Mouse (Mus musculus) CH12.LX (cell line): ENCODE results near the gene Nhej1. TPM values are rescaled to one million over a fixed set of nuclear protein-coding genes. Genes with fewer than 3 reads are reported as not detected.

ENCODE experiments used
- DNase-seq: peaks from one replicate; pipeline ENCODE4 v3.0.0-alpha.2; 2013; ENCODE audit errors: extremely low read depth
- H3K27ac ChIP-seq: 2 replicates; pipeline ENCODE4 v1.5.1; 2012; ENCODE audit warnings: low read depth, mild to moderate bottlenecking, control low read depth, moderate library complexity; ENCODE audit not compliant: insufficient read depth
- H3K27me3 ChIP-seq: replicated peaks from 2 replicates; pipeline ENCODE3; 2012; ENCODE audit warnings: inconsistent platforms
- H3K36me3 ChIP-seq, 2 experiments: replicated peaks in 1 of 2; 2 replicates each; pipeline versions ENCODE3 to v1.6.1; 2012; ENCODE audit warnings: inconsistent platforms in 1 of 2, low read length in 1 of 2, mild to moderate bottlenecking in 1 of 2, mixed read lengths in 1 of 2, moderate library complexity in 1 of 2; ENCODE audit not compliant: control insufficient read depth in 1 of 2, insufficient read depth in 1 of 2
- H3K4me1 ChIP-seq, 2 experiments: 2 replicates each; pipeline ENCODE4 v1.6.1; 2012; ENCODE audit warnings: inconsistent platforms in 1 of 2, moderate library complexity in 1 of 2; ENCODE audit not compliant: insufficient read depth in 2 of 2, control insufficient read depth in 1 of 2
- H3K4me2 ChIP-seq: 2 replicates; pipeline ENCODE4 v1.6.1; 2012; ENCODE audit warnings: low read depth, mild to moderate bottlenecking, control low read depth; ENCODE audit not compliant: poor library complexity, insufficient read depth, severe bottlenecking
- H3K4me3 ChIP-seq, 3 experiments: fragments of 150-350 bp in 1 of 3; sonication (generic) in 1 of 3; replicated peaks in 1 of 3; 2 replicates each; pipeline versions ENCODE3 to v1.5.1; 2011 to 2012; ENCODE audit warnings: low read depth in 2 of 3, low read length in 2 of 3, mild to moderate bottlenecking in 2 of 3, moderate library complexity in 2 of 3, control low read depth in 1 of 3, improper control_type of control experiment in 1 of 3, inconsistent platforms in 1 of 3, mixed read lengths in 1 of 3; ENCODE audit not compliant: poor library complexity in 1 of 3
- H3K79me2 ChIP-seq: replicated peaks from 2 replicates; pipeline ENCODE4 v1.6.1; 2012; ENCODE audit warnings: mild to moderate bottlenecking, moderate library complexity; ENCODE audit not compliant: control insufficient read depth, poor library complexity, insufficient read depth, severe bottlenecking; ENCODE audit errors: extremely low read depth
- H3K9ac ChIP-seq: 2 replicates; pipeline ENCODE4 v1.6.1; 2012; ENCODE audit warnings: low read depth, mild to moderate bottlenecking, control low read depth, moderate library complexity; ENCODE audit not compliant: insufficient read depth
- H3K9me3 ChIP-seq: replicated peaks from 2 replicates; pipeline ENCODE3; 2012; ENCODE audit warnings: low read length, inconsistent platforms, mixed read lengths
- CTCF ChIP-seq, 2 experiments: IDR thresholded peaks in 1 of 2; conservative IDR thresholded peaks in 1 of 2; 2 replicates each; pipeline ENCODE4 v1.5.1; 2011 to 2012; ENCODE audit warnings: low read depth in 2 of 2, low read length in 2 of 2, improper control_type of control experiment in 1 of 2, inconsistent platforms in 1 of 2, mild to moderate bottlenecking in 1 of 2, moderate library complexity in 1 of 2
- EP300 ChIP-seq: IDR thresholded peaks from 2 replicates; pipeline ENCODE4 v1.6.1; 2011; ENCODE audit warnings: low read length, improper control_type of control experiment
- ETS1 ChIP-seq: conservative IDR thresholded peaks from 2 replicates; pipeline ENCODE4 v1.6.1; 2012; ENCODE audit warnings: low read depth, mild to moderate bottlenecking, inconsistent platforms, low read length, improper control_type of control experiment, moderate library complexity
- GABPA ChIP-seq: IDR thresholded peaks from 2 replicates; pipeline ENCODE4 v1.6.1; 2012; ENCODE audit warnings: low read depth, low read length, improper control_type of control experiment, inconsistent platforms; ENCODE audit not compliant: insufficient replicate concordance
- HCFC1 ChIP-seq: IDR thresholded peaks from 2 replicates; pipeline ENCODE4 v1.6.1; 2012; ENCODE audit warnings: low read depth, mild to moderate bottlenecking, inconsistent platforms, low read length, improper control_type of control experiment
- JUN ChIP-seq: IDR thresholded peaks from 2 replicates; pipeline ENCODE4 v1.6.1; 2011; ENCODE audit warnings: low read depth, mild to moderate bottlenecking, low read length, improper control_type of control experiment, moderate library complexity; ENCODE audit not compliant: insufficient read depth
- KAT2A ChIP-seq: IDR thresholded peaks from 2 replicates; pipeline ENCODE4 v1.6.1; 2012; ENCODE audit warnings: low read length, improper control_type of control experiment, inconsistent platforms; ENCODE audit not compliant: insufficient replicate concordance
- MAFK ChIP-seq: IDR thresholded peaks from 2 replicates; pipeline ENCODE4 v1.6.1; 2011; ENCODE audit warnings: low read length, improper control_type of control experiment; ENCODE audit not compliant: insufficient replicate concordance
- MAX ChIP-seq: IDR thresholded peaks from 2 replicates; pipeline ENCODE4 v1.6.1; 2011; ENCODE audit warnings: low read length, improper control_type of control experiment
- MAZ ChIP-seq: IDR thresholded peaks from 2 replicates; pipeline ENCODE4 v1.6.1; 2012; ENCODE audit warnings: low read depth, mild to moderate bottlenecking, inconsistent platforms, low read length, improper control_type of control experiment, moderate library complexity
- MEF2A ChIP-seq: IDR thresholded peaks from 2 replicates; pipeline ENCODE4 v1.6.1; 2014; ENCODE audit warnings: low read depth, mild to moderate bottlenecking, inconsistent platforms, low read length, improper control_type of control experiment, borderline replicate concordance
- MXI1 ChIP-seq: IDR thresholded peaks from 2 replicates; pipeline ENCODE4 v1.6.1; 2011; ENCODE audit warnings: mild to moderate bottlenecking, low read depth, low read length, improper control_type of control experiment
- MYC ChIP-seq: IDR thresholded peaks from 2 replicates; pipeline ENCODE4 v1.6.1; 2011; ENCODE audit warnings: low read depth, mild to moderate bottlenecking, improper control_type of control experiment, low read length
- NELFE ChIP-seq: IDR thresholded peaks from 2 replicates; pipeline ENCODE4 v1.6.1; 2011; ENCODE audit warnings: low read depth, low read length, improper control_type of control experiment
- POLR2A ChIP-seq: IDR thresholded peaks from 2 replicates; pipeline ENCODE4 v1.6.1; 2011; ENCODE audit warnings: low read depth, mild to moderate bottlenecking, improper control_type of control experiment, low read length
- RAD21 ChIP-seq: IDR thresholded peaks from 2 replicates; pipeline ENCODE4 v1.6.1; 2011; ENCODE audit warnings: low read depth, mild to moderate bottlenecking, low read length, improper control_type of control experiment, moderate library complexity
- RCOR1 ChIP-seq: conservative IDR thresholded peaks from 2 replicates; pipeline ENCODE4 v1.6.1; 2012; ENCODE audit warnings: low read depth, mild to moderate bottlenecking, inconsistent platforms, low read length, improper control_type of control experiment
- SMC3 ChIP-seq: IDR thresholded peaks from 2 replicates; pipeline ENCODE4 v1.6.1; 2011; ENCODE audit warnings: low read depth, low read length, improper control_type of control experiment
- TBP ChIP-seq: conservative IDR thresholded peaks from 2 replicates; pipeline ENCODE4 v1.6.1; 2011; ENCODE audit warnings: low read depth, low read length, improper control_type of control experiment
- USF2 ChIP-seq: conservative IDR thresholded peaks from 2 replicates; pipeline ENCODE4 v1.6.1; 2011; ENCODE audit warnings: low read depth, low read length, improper control_type of control experiment
- ZC3H11A ChIP-seq: IDR thresholded peaks from 2 replicates; pipeline ENCODE4 v1.6.1; 2012; ENCODE audit warnings: low read depth, mild to moderate bottlenecking, inconsistent platforms, low read length, improper control_type of control experiment
- ZMIZ1 ChIP-seq: IDR thresholded peaks from 2 replicates; pipeline ENCODE4 v1.6.1; 2012; ENCODE audit warnings: low read depth, mild to moderate bottlenecking, inconsistent platforms, low read length, improper control_type of control experiment
- dilution Hi-C: fragments of 300-500 bp; cut with MboI; formaldehyde crosslinking; loops from 2 replicates; pipeline ENCODE4 v1.14.3; 2020; ENCODE audit warnings: low sequenced_read_pairs; ENCODE audit not compliant: extremely low pct_unique_long_range_greater_than_20kb, extremely low pct_ligation_motif_present
- in situ Hi-C: fragments of 300-500 bp; cut with MboI; formaldehyde crosslinking; loops from 3 replicates; pipeline ENCODE4 v1.14.3; 2019; ENCODE audit warnings: low sequenced_read_pairs, low pct_ligation_motif_present, low pct_unique_long_range_greater_than_20kb, mixed read lengths
- polyA plus RNA-seq: library from polyadenylated mRNA; unstranded; fragments of >175 nt; gene quantifications from 2 replicates; pipeline ENCODE4 v1.2.1, GENCODE M21; 2012; ENCODE audit warnings: low read depth; ENCODE audit not compliant: insufficient read length
- total RNA-seq, 2 experiments: library from RNA; depleted of rRNA; stranded (reverse); fragments of 300-350 nt in 1 of 2; fragments of >200 nt in 1 of 2; gene quantifications; 2 replicates each; pipeline ENCODE4 v1.2.3; 2012 to 2014

Nhej1 gene
- total and polyA plus RNA-seq, 3 experiments = 2.8 to 4.0 (median 3.7) TPM

DNA sequence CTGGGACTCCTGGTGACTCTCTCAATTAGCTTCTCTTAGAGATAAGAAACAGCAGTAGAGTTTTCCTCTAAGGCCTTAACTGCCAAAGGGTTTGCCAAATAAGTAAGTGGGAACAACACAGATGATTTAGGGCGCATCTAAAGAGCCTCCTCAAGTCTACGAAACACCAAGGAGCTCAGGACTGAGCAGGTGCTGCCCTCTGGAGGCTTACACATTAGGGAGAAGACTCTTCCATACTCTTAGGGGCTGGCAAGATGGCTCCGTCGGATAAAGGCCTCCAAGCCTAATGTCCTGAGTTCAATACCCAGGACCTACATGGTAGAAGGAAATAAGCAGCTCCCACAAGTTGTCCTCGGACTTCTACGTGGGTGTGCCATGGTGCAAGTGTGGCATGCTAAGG lies 151.4 kb downstream of the Nhej1 start:
- no peak overlapping the region for H3K4me2 ChIP-seq
- in situ Hi-C loops (no loop called here), dilution Hi-C loops (no loop called here)
- no peak overlapping the region for H3K9ac ChIP-seq
- TF ChIP-seq MAX = no peak
- TF ChIP-seq MAFK = no peak
- TF ChIP-seq RAD21 = peak; percentile 37
- TF ChIP-seq ZC3H11A = no peak
- no peak for TF ChIP-seq EP300
- TF ChIP-seq MXI1 = no peak
- no peak for TF ChIP-seq JUN
- no peak for TF ChIP-seq GABPA
- TF ChIP-seq CTCF (conservative IDR thresholded peaks at IDR 0.05 in 1 of 2, IDR thresholded peaks at IDR 0.05 in 1 of 2; ENCODE audit: low read depth in 2 of 2, low read length in 2 of 2) = peak in 1 of 2 experiments; percentile 53; a peak in 2 of 4 replicates
- no peak for TF ChIP-seq RCOR1
- no peak for TF ChIP-seq ETS1
- TF ChIP-seq MEF2A = no peak
- no peak for TF ChIP-seq HCFC1
- TF ChIP-seq SMC3 = peak; percentile 43
- no peak for TF ChIP-seq USF2
- no peak for TF ChIP-seq POLR2A
- TF ChIP-seq KAT2A = no peak
- H3K27me3 ChIP-seq = no peaks in the 10 kb centered on the region
- no peak for DNase-seq
- H3K79me2 ChIP-seq = no peaks in the 10 kb centered on the region
- no peak overlapping the region for H3K4me3 ChIP-seq
- H3K9me3 ChIP-seq = no peaks in the 10 kb centered on the region
- no peaks in the 10 kb centered on the region for H3K36me3 ChIP-seq
- H3K4me1 ChIP-seq = peaks cover 0 to 25% of the 10 kb centered on the region in 2 experiments; a peak in 2 of 4 replicates
- H3K27ac ChIP-seq = no peak overlapping the region

GRCm38 (mm10) chr1:74971353-74972050 lies 153.5 kb downstream of the Nhej1 start:
- dilution Hi-C loops = no loop called here
- in situ Hi-C loops = no loop called here

More at GRCm38 (mm10) chr1:74971353-74972050, 153.5 kb downstream of the Nhej1 start:
- H3K4me3 ChIP-seq = no peak overlapping the region
- no peaks in the 10 kb centered on the region for H3K36me3 ChIP-seq
- no peaks in the 10 kb centered on the region for H3K27me3 ChIP-seq
- no peaks in the 10 kb centered on the region for H3K9me3 ChIP-seq
- no peak for DNase-seq
- no peak overlapping the region for H3K4me2 ChIP-seq
- no peaks in the 10 kb centered on the region for H3K79me2 ChIP-seq
- H3K27ac ChIP-seq = no peak overlapping the region
- TF ChIP-seq NELFE (no peak), MYC (no peak), MAFK (no peak), ZMIZ1 (no peak), TBP (no peak), MAZ (no peak)
- TF ChIP-seq, all 38 proteins: peak for 0
- Histone ChIP-seq H3K4me1 (peaks cover 0 to 17% of the 10 kb centered on the region in 2 experiments; a peak in 2 of 4 replicates), H3K9ac (no peak overlapping the region)
